Mouse (Mus musculus): ENCODE results near the gene Prune2.

DNA sequence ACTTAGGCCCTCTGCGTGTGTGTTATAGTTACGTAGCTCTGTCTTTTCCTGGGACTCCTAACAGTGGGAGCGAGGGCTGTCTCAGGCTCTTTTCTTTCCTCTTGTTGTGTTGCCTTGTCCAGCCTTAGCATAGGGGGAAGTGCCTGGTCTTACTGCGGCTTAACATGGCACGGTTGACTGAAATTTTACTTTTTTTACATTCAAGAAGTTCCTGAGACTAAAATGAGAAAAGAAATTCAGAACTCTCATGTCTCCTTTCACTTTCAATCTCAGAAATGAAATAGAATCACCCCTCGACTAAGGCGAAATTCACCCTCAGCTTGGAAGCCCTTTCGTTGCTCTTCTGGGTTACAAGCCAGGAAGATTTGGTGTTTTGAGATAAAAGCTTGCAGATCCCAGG is 295.5 kb downstream of the Prune2 start:
- TF ChIP-seq CTCF (IDR thresholded peaks at IDR 0.05; ENCODE audit: low read depth) (no peak), EP300 (IDR thresholded peaks at IDR 0.05; ENCODE audit: low read depth) (no peak)

Data from liver, postnatal 0 days (tissue).